Mouse (Mus musculus) spleen, adult 2 months (tissue): ENCODE results near the gene Pnpla6. TPM values are rescaled to one million over a fixed set of nuclear protein-coding genes. Genes with fewer than 3 reads are reported as not detected.
A peak's percentile ranks its signal among the peaks of the same experiment; 100 is the strongest.

ENCODE experiments used
- DNase-seq, 2 experiments: peaks; one replicate each; pipeline versions ENCODE4 v3.0.0 to v3.0.0-alpha.2; 2012 to 2021; ENCODE audit warnings: low spot score in 2 of 2, low read depth in 1 of 2
- H3K27ac ChIP-seq: fragments of 200-500 bp; 2 replicates; pipeline ENCODE4 v1.5.1; 2012; ENCODE audit warnings: low read length, inconsistent platforms; ENCODE audit not compliant: insufficient read depth
- H3K27me3 ChIP-seq: fragments of 200-500 bp; 2 replicates; pipeline ENCODE4 v1.6.1; 2012; ENCODE audit warnings: mild to moderate bottlenecking, moderate library complexity, low read length, inconsistent platforms; ENCODE audit not compliant: control insufficient read depth, insufficient read depth
- H3K36me3 ChIP-seq: fragments of 200-500 bp; 2 replicates; pipeline ENCODE4 v1.6.1; 2012; ENCODE audit warnings: mild to moderate bottlenecking, low read length, inconsistent platforms; ENCODE audit not compliant: control insufficient read depth, insufficient read depth
- H3K4me1 ChIP-seq: fragments of 200-500 bp; 2 replicates; pipeline ENCODE4 v1.6.1; 2011; ENCODE audit warnings: inconsistent platforms; ENCODE audit not compliant: control insufficient read depth, insufficient read depth, insufficient read length
- H3K4me3 ChIP-seq: fragments of 200-500 bp; 2 replicates; pipeline ENCODE4 v1.5.1; 2011; ENCODE audit warnings: mild to moderate bottlenecking, inconsistent platforms; ENCODE audit not compliant: insufficient read depth, insufficient read length; ENCODE audit errors: extremely low read depth
- CTCF ChIP-seq: fragments of 200-500 bp; IDR thresholded peaks from 2 replicates; pipeline ENCODE4 v1.5.1; 2011; ENCODE audit warnings: mild to moderate bottlenecking, inconsistent platforms; ENCODE audit not compliant: insufficient read depth, insufficient read length, insufficient replicate concordance; ENCODE audit errors: extremely low read depth
- POLR2A ChIP-seq: fragments of 200-500 bp; IDR thresholded peaks from 2 replicates; pipeline ENCODE4 v1.6.1; 2011; ENCODE audit warnings: low read depth, low read length, inconsistent platforms
- WGBS: fragments of 180-500 bp; shearing (Covaris S2); methylation state at CpG from one replicate; pipeline ENCODE4 v1.1.7; 2018; 5-methylcytosine and 5-hydroxymethylcytosine counted together
- polyA plus RNA-seq: library from polyadenylated mRNA; depleted of rRNA; stranded (reverse); fragments of >200 nt; gene quantifications from 2 replicates; pipeline ENCODE4 v1.2.3, GENCODE M21; 2012; rRNA removed

The Pnpla6 gene
- polyA plus RNA-seq, result 56.0 and 60.4 TPM in 2 replicates

DNA sequence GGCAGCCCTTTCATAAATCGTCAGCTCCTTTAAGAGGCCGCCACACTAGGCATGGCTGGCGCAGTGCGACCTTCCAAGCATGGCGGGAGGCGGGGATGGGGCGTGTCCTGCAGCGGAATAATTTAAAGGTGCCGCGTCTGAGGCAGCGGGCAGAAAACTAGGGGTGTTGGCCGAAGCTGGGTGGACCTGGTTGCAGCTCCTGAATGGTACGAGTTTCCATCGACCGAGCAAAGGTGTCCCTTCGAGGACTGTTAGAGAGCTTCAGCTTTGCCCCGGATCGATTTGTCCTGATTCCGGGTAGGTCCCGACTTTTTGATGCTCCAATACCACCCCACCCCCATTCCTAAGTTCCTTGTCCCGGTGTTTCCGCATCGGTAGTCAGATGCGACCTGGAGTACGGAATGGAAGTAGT, at the start of gene Pnpla6:
TSS of gene Pnpla6 (plus strand) at position 125 of the 412 bp plus-strand sequence.
- Histone ChIP-seq H3K27ac (peak within 1 kb of the TSS; percentile 51), H3K36me3 (peaks cover 2% of the 10 kb centered on the region), H3K4me3 (peak within 1 kb of the TSS; percentile 66), H3K4me1 (no peaks in the 10 kb centered on the region; the same call in 1 of the 2 replicates), H3K27me3 (no peaks in the 10 kb centered on the region)
- under 1% methylated on average over 25 of the region's 25 CpGs for WGBS
- no peak for TF ChIP-seq CTCF
- TF ChIP-seq POLR2A, result no peak; the same call in none of the 2 replicates
- DNase-seq, result peak; percentile 49 to 88

- H3K4me1 ChIP-seq, result no peaks in the 10 kb centered on the region
- 9% methylated on average over 32 of the region's 32 CpGs for WGBS
- no peak within 1 kb of the TSS for H3K27ac ChIP-seq
- DNase-seq, result peak; percentile 74 to 95
- H3K4me3 ChIP-seq, result peak within 1 kb of the TSS; percentile 70
- H3K36me3 ChIP-seq, result no peaks in the 10 kb centered on the region
- TF ChIP-seq POLR2A, result no peak
- H3K27me3 ChIP-seq, result no peaks in the 10 kb centered on the region
These were observed 47.9 kb upstream of the Pnpla6 start, which contains the start of gene Pex11g for GRCm38 (mm10) chr8:3467006-3467885. Gene Pex11g, minus strand, starts transcription at chr8:3467680.

DNA sequence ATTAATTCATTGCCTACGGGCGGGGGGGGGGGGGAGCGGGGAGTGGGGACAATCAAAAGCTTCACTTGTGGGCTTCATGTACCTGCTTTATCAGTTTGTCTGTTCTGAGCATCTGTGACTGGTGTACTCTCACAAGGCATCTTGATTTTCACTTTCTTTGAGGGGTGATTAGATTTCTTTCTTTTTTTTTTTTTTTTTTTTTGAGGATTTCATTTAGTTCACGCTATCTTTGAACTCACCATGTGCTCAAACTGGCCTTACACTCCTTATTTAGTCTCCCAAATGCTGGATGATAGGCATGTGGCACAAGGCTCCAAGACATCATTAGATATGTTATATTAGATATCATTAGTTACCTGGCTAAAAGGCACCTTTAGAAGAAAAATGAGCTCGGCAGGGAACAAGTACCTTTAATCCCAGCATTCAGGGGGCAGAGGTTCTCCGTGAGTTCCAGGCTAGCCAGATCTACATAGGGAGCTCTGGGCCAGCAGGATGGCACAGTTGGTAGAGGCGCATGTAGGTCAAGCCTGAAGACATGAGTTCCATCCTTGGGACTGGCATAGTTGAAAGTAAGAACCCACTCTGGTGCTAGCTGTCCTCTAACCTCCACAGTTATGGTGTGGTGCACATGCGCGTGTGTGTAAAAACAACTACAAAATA, 47.2 kb upstream of the Pnpla6 start:
- no peak overlapping the region for H3K27ac ChIP-seq
- TF ChIP-seq POLR2A (no peak), CTCF (no peak)
- no peaks in the 10 kb centered on the region for H3K27me3 ChIP-seq
- no peak for DNase-seq
- H3K36me3 ChIP-seq, result no peaks in the 10 kb centered on the region
- WGBS, result 51% methylated on average over 9 of the region's 9 CpGs
- peak overlapping the region; percentile 70 for H3K4me3 ChIP-seq
- H3K4me1 ChIP-seq, result no peaks in the 10 kb centered on the region

GRCm38 (mm10) chr8:3468838-3469237, 46.3 kb upstream of the Pnpla6 start:
- WGBS, result 90% methylated on average over 1 of the region's 1 CpGs
- TF ChIP-seq CTCF, result no peak
- TF ChIP-seq POLR2A, result no peak
- Histone ChIP-seq H3K27me3 (no peaks in the 10 kb centered on the region), H3K27ac (no peak overlapping the region), H3K4me1 (no peaks in the 10 kb centered on the region), H3K4me3 (no peak overlapping the region), H3K36me3 (no peaks in the 10 kb centered on the region)
- no peak for DNase-seq

DNA sequence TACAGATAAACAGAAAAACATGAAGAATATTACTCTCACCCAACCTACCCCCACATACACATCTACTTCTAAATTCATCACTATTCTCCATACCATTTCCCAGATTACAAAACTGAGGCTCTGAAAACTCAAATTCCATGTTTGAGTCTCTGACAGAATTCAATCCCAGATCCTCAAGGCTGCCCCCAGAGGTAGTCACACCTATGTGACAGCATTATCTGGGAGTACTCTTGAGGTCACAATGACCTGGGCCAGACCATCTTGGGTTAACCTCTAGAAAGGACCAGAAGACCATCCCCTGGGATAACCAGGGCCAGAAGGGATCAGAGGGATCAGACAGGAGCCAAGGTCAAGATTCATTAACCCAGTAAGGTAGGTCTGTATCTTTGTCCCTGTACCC, 44.6 kb upstream of the Pnpla6 start, which contains the start of gene Tex45:
TSS of gene Tex45 (plus strand) at position 301 of the 400 bp plus-strand sequence.
- Histone ChIP-seq H3K4me3 (no peak within 1 kb of the TSS), H3K4me1 (no peaks in the 10 kb centered on the region), H3K36me3 (no peaks in the 10 kb centered on the region), H3K27me3 (no peaks in the 10 kb centered on the region), H3K27ac (no peak within 1 kb of the TSS)
- no peak for DNase-seq
- TF ChIP-seq POLR2A (no peak), CTCF (no peak)

DNA sequence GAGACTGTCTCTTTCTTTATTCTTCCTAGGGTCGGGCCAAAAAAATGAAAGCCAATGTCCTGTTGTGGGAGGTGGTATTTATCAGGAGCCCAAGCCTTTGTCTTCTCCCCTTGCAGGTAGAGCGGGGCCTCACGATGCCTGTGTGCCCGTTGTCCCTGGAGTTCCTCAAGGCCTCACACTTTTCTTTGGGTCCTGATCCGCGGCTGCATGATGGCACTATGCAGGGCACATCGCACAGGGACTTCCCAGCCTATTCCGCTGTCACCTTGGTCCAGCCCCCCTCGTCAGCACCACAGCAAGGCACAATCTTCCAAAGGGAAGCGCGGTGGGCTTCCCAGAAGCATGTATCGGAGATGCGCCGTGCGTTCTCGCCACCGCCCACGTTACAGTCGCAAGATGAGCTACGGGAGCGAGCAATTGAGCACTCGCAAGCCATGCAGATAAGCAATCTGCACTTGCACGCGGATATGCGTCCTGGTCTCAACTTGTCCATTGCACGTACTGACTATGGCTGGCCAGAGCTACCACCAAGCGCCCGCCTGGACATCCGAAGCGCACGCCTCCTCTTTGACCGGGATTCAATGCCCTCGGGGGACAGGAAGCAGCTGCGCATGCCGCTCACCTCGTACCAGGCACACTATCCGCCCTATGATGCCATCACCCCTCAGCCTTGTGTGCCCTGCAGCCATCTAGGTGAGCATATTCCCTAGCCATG, 39.3 kb upstream of the Pnpla6 start:
- Histone ChIP-seq H3K4me1 (no peaks in the 10 kb centered on the region), H3K27me3 (no peaks in the 10 kb centered on the region), H3K4me3 (0 out of 2 replicates have a peak overlapping the region, but pooled peaks have one; percentile 2), H3K27ac (no peak overlapping the region), H3K36me3 (no peaks in the 10 kb centered on the region)
- 48% methylated on average over 37 of the region's 37 CpGs for WGBS
- TF ChIP-seq CTCF (no peak), POLR2A (no peak)
- DNase-seq, result no peak
